Mouse (Mus musculus) urinary bladder, adult 2 months (tissue): Measurements from ENCODE around the gene Exoc3. TPM values are rescaled to one million over a fixed set of nuclear protein-coding genes. Genes with fewer than 3 reads are reported as not detected.
A peak's percentile ranks its signal among the peaks of the same experiment; 100 is the strongest.

Experiments used
- DNase-seq: peaks from one replicate; pipeline ENCODE4 v3.0.0; 2022; ENCODE audit warnings: low spot score
- polyA plus RNA-seq: library from polyadenylated mRNA; depleted of rRNA; stranded (reverse); fragments of >200 nt; gene quantifications from 2 replicates; pipeline ENCODE4 v1.2.3, GENCODE M21; 2012; rRNA removed

Exoc3 gene
- polyA plus RNA-seq: 37.3 and 37.5 TPM in 2 replicates

DNA sequence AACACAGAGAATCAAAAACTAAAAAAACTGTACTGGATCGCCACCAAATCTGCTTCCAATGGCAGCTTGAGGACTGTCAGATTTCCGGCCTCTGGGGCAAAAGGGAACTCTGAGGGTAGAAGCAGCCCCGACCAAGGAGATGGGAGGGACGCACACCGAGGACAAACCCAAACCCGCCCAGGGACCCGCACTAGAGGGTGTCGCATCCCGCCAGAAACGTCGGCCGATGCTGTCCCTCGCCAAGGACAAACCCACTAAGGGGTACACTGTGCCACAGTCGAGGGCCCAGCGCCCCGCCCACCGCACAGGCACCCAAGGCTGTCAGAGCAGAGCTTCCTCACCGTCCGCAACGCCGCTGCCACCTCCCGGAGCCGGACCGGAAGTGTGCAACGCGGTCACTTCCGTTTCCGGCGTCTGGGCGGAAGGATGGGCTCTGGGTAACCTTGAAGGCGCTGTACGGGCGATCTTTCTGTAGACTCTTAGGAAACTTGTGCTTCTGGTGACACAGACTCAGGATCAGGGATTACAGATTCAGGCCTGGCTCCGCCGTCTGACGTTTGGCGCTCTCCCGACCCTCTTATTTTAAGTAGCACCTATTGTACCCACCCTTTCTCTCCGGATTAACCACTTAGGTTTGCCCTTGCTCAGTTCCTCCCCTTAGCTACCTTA, at the start of gene Exoc3:
Exoc3 (minus strand) TSS at position 416 of the 669 bp plus-strand sequence.
- peak; percentile 86 for DNase-seq

DNA sequence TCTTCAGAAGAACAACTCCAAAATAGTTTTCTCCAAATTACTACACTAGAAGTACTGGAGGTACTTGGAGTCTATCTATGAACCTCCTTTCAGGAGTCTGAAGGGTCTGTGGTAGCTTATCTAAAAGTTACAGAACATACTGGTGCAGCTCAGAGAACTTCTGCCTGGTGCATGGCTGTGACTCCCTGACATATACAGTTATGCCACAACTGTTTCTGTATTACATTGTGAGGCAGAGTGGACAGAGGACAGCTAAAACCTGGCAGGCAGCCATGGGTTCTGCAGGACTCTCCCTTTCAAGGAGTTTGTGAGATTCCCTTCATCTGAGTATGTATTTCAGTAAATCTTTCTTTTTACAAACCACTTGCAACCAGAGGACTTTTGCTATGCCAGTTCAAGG, 38.0 kb upstream of the Exoc3 start:
- no peak for DNase-seq

- DNase-seq: no peak
These were observed 37.3 kb upstream of the Exoc3 start for GRCm38 (mm10) chr13:74245899-74246231.

DNA sequence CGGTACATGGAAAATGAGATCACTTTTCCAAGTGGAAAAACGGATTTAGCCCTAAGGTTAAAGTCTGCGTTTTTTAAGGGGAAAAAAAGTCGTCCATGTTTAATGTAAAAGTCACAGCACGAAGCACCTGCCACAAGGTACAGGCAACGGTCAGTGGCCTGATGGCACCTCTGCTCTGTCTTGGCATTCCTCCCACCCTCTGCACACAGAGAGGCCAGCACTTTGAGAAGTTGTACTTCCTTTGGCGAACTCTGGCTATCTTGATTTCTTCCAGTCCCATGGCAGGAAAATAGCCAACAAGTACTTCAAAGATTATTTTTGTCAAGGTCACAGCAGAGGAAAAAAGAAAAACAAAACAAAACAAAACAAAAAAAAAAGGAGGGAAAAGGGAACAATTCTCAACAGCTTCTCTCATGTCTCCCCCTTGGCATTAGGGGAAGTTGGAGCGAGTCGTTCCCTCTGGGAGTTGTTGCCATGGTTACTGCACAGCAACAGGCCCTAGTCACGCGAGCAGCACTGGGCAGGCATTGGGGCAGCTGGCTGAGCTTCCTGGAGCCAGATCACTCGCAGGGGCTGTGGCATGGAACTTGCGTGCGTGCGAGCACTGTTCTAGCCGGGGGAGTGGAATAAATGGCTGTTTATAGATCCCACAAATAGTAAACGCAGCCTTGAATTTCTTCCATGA, 36.8 kb upstream of the Exoc3 start:
- DNase-seq: no peak

GRCm38 (mm10) chr13:74237574-74237973, 29.0 kb upstream of the Exoc3 start:
- no peak for DNase-seq

DNA sequence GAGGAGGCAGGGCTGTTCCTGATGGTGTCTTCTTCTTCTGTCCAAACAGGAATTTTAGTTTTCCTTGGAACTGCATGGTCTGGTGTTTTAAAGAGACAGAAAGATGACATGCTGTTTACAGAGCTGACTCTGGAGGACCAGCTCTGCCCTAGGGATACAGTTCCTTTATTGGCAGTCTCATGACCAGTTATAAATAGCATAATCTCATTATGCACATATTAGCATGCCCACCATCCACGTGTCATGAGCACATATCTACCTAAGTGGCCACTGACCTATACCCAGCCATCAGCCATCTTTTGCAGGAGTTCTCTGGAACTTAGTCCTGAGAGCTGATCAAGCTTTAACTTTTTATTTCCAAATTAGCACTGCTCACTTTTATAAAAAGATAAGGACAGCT, 12.1 kb upstream of the Exoc3 start:
- no peak for DNase-seq

GRCm38 (mm10) chr13:74218441-74218840, 9.9 kb upstream of the Exoc3 start:
- DNase-seq: no peak

- no peak for DNase-seq
These were observed 434 bp upstream of the Exoc3 start for GRCm38 (mm10) chr13:74208986-74209345.

DNA sequence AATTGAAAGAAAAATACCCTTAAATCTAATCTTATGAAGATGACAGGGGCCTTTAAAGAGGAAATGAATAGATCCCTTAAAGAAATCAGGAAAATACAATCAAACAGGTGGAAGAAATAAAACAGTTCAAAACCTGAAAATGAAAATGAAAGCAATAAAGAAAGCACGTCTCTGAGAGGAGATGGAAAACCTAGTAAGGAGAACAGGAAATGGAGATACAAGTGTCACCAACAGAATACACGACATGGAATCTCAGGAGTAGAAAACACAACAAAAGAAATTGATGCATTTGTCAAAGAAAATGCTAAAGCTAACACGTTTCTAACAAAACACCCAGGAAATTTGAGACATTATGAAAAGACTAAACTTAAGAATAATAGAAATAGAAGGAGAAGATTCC, 12.1 kb downstream of the Exoc3 start:
- no peak for DNase-seq

GRCm38 (mm10) chr13:74192613-74193012, 15.9 kb downstream of the Exoc3 start:
- no peak for DNase-seq

DNA sequence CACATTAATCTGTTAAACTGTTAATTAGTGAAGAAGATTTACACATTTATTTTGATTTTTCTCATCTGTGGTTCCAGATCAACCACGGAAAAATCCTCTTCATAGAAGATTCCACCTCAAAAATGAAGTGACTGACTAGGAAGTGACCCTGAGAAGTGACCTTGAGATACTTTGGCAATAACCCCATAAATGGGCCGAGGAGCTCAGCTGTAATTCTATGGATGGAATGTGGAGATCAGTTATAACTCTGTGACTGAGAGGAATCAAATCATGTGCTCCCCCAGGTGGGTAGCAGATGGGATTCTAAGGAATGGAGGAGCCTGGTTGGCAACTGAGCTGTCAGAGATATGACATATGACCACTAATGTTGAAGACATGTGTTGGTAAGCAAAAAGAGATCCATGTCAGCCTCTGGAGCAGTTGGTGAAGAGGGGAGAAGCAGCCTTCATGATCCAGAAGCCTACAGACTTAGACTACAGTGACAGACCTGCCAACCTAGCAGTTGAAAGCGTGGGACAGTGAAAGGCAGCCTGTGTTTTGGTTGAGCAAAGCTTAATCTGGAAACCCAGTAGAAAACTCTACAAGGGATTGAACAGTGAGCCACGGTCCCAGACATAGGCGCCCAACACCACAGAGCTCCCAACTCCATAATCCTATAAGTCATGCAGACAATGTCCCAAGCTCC, 25.4 kb downstream of the Exoc3 start:
- no peak for DNase-seq

GRCm38 (mm10) chr13:74172036-74172435, 36.5 kb downstream of the Exoc3 start:
- no peak for DNase-seq

DNA sequence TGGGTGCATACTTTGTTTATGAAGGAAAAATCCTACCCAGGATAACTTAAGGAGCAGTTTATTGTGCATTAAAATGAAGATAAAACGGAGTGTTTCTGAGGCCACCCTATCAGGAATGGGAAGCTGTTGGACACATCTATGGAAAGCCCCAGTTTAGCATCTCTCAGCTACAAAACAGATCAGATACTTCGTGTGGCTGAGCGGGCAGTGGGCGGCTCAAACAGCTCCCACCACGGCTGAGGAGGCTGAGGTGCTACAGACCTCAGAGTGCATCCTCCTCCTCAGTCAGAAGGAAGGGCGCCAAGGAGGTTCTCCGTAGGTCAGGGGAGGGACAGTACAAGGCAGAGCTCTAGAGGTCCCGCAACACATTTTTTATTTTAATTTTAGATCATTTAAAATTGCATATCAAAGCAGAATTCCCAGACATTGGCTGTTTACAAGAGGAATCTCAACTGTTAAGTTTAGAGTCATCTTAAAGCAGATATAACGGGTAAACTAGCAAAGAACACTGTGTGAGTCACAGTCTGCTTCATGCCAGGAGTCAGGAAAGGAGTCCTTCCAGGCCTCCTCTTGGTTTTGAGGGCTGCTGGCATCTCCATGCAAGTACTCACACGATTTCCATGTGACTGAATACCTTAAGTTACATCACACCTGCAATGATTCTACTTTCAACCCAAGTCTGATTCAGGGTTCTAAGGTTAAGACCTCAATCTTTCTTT, 38.9 kb downstream of the Exoc3 start:
- no peak for DNase-seq

DNA sequence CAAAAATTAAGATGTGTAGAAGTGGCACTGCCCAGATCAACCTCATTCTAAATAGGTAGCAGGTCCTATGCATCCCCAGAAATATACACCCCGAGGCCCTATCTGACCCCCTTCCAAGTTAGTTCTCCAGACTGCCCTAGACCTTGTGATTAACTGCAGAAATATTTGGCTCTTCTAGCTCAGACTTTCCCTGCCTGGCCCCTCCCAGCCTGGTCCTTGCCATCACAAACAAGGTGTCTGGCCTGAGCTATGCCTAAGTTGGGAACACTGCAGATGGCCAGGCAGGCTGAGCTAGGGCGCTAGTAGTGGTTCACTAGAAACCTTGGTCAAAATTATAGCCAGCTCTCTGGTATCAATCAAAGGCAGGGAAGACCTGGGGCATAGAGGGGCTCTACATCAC, 41.0 kb downstream of the Exoc3 start:
- no peak for DNase-seq

GRCm38 (mm10) chr13:74167057-74167413, 41.5 kb downstream of the Exoc3 start:
- no peak for DNase-seq

DNA sequence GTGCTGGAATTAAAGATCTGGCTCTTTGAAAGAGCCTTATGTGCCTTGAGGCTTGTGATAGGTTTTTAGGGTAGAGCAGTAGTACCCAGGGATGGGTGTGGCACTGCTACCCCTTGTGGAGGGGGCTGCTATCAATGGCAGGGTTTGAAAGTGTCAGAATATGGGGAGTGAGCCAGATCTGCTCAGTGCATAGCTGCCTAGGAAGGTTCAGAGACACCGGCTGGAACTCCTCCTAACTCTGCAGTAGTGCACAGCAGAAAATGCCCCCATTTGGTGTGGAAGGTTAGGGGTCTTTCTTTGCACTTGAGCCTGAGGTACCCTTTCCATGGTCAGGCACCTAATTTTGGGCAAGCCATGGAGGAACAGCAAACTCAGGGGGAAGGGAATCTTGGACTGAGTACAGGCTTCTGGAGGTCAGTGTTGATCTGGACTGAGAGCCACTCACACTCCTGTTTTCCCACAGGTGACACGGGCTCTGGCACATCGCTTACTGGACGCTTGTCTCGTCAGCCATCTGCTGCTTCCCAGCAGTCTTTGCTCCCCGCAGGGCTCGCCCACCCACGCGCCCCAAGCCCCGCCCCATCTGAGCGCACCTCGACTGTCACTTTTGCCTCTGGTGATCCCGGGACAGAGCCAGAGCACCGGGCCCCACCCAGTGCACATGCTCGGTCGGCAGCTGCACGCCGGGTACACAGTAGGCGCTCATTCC, 42.0 kb downstream of the Exoc3 start:
- no peak for DNase-seq

- DNase-seq: no peak
These were observed 61.2 kb downstream of the Exoc3 start for GRCm38 (mm10) chr13:74147327-74147726.

DNA sequence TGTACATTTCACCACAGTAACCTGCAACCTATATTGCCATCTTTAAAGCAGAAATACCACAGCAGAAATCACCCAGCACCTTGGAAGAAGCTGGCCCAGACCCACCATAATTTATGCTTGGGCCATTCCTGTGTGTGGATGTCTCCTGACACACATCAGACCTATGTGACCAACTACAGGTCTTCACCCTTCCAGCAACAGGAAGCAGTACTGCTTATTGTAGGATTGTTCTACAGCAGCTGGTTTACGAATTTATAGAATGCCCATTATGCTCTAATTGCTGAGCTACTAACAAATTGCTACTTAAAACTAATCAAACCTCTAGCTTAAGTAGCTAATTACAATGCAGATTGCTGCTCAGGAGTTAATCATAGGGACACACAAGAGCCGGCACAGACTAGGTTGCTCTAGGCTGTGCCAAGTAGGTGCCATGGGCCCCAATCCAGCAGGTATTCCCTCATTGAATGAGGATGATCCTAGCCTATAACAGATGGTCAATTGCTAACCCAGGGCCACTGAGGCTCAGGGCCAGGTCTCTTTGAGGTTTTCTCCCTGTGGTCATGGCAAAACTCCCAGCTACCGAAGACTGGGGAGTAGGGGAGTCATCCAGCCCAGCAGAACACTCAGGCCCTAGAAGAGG, 62.4 kb downstream of the Exoc3 start:
- DNase-seq: no peak

- no peak for DNase-seq
These were observed 64.2 kb downstream of the Exoc3 start for GRCm38 (mm10) chr13:74144120-74144884.

DNA sequence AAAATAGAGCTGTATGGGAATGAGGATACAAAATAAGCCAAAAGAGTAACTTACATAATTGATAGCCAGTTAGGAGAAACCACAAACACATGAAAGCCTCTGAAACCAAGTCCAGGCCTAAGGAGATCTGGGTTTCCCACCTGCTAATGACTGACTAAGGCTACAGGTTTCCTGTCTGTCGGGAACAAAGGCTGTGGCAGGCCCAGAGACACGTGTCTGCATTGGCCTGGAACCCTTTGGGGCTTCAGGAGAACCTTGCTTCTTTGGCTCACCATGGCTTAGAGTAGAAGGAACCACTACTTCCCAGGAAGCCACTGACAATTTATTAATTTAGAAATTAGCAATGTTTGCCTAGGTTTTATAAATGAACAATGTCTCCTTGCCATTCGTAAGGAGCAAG, 65.2 kb downstream of the Exoc3 start:
- DNase-seq: no peak

GRCm38 (mm10) chr13:74140793-74141192, 67.7 kb downstream of the Exoc3 start:
- DNase-seq: no peak
